Mouse (Mus musculus) limb, embryonic 10.5 days (tissue): ENCODE data around the gene Olfr460. TPM values are rescaled to one million over a fixed set of nuclear protein-coding genes. Genes with fewer than 3 reads are reported as not detected.

Experiments used
- DNase-seq: peaks from one replicate; pipeline ENCODE4 v3.0.0-alpha.2; 2017; ENCODE audit warnings: low spot score
- H3K27ac ChIP-seq: fragments of 300-500 bp; sonication (generic); 2 replicates; pipeline ENCODE4 v1.5.1; 2016; ENCODE audit warnings: mild to moderate bottlenecking
- H3K27me3 ChIP-seq: fragments of 300-500 bp; sonication (generic); 2 replicates; pipeline ENCODE4 v1.6.1; 2016; ENCODE audit warnings: low read depth, mild to moderate bottlenecking; ENCODE audit not compliant: poor library complexity, severe bottlenecking
- H3K36me3 ChIP-seq: fragments of 300-500 bp; sonication (generic); 2 replicates; pipeline ENCODE4 v1.6.1; 2016; ENCODE audit warnings: mild to moderate bottlenecking, moderate library complexity
- H3K4me1 ChIP-seq: fragments of 300-500 bp; sonication (generic); 2 replicates; pipeline ENCODE4 v1.6.1; 2016
- H3K4me3 ChIP-seq: fragments of 300-500 bp; sonication (generic); 2 replicates; pipeline ENCODE4 v1.5.1; 2016; ENCODE audit warnings: mild to moderate bottlenecking, moderate library complexity
- H3K9me3 ChIP-seq: fragments of 300-500 bp; sonication (generic); replicated peaks from 2 replicates; pipeline ENCODE4 v1.6.1; 2016; ENCODE audit warnings: mild to moderate bottlenecking
- WGBS: fragments of 180-500 bp; shearing (Covaris S2); methylation state at CpG from one replicate; pipeline ENCODE4 v1.1.7; 2016; 5-methylcytosine and 5-hydroxymethylcytosine counted together
- polyA plus RNA-seq: library from polyadenylated mRNA; unstranded; fragments of >200 nt; fragmentation: Nextera tagmentation; extraction: Ambion mirVana; gene quantifications from 2 replicates; pipeline ENCODE4 v1.2.1, GENCODE M21; 2016

Olfr460 gene
- polyA plus RNA-seq, 1 experiment from 2014 or later = not detected

DNA sequence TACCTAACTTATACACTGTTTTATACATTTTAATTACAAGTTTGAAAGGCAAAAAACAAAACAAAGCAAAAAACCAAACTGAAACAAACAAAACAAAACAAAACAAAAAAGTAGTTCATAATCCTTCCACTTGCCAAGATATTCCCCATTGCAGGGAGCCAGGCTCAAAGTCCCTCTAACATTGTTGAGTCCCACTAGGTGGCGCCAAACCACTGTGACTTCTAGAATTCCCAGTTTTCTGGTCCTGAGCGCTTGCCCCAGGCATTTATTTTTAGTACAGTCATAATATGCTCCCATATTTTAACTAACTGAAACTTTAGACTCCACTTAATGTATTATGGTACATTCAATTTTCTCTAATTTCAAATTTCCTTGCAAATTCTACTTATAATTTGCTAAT, 48.7 kb downstream of the Olfr460 start:
- WGBS = 27% methylated on average over 2 of the region's 2 CpGs
- Histone ChIP-seq H3K27ac (no peak overlapping the region), H3K4me3 (no peak overlapping the region), H3K27me3 (no peaks in the 10 kb centered on the region), H3K4me1 (no peaks in the 10 kb centered on the region), H3K9me3 (no peaks in the 10 kb centered on the region), H3K36me3 (no peaks in the 10 kb centered on the region)
- peak; percentile 72 for DNase-seq

Other genes with a start within 250 kb of the Olfr460 start
- gene Agk, start 244.3 kb upstream of the Olfr460 start, polyA plus RNA-seq = 47.5 and 47.9 TPM in 2 replicates
- gene E330009J07Rik, start 133.4 kb upstream of the Olfr460 start, polyA plus RNA-seq = 12.6 and 13.8 TPM in 2 replicates
- gene Wee2, start 130.4 kb upstream of the Olfr460 start, polyA plus RNA-seq = 0.18 and 0.26 TPM in 2 replicates
- gene Ssbp1, start 98.1 kb upstream of the Olfr460 start, polyA plus RNA-seq = 212 and 220 TPM in 2 replicates
- gene Tas2r137, start 78.3 kb upstream of the Olfr460 start, polyA plus RNA-seq = not detected in 2 replicates
- gene Tas2r108, start 76.0 kb upstream of the Olfr460 start, polyA plus RNA-seq = not detected in 2 replicates
- gene Prss37, start 50.0 kb upstream of the Olfr460 start, polyA plus RNA-seq = not detected in 2 replicates
- gene Olfr461, start 14.4 kb upstream of the Olfr460 start, polyA plus RNA-seq = 0.04 and 0.19 TPM in 2 replicates
- 0.38 and 0.54 TPM in 2 replicates for gene Clec5a, start 16.3 kb downstream of the Olfr460 start, polyA plus RNA-seq
- not detected in 2 replicates for gene Tas2r138, start 43.8 kb downstream of the Olfr460 start, polyA plus RNA-seq
- 0.08 and 0.15 TPM in 2 replicates for gene Mgam, start 59.3 kb downstream of the Olfr460 start, polyA plus RNA-seq